Mouse (Mus musculus): Measurements from ENCODE around the gene Arhgap27. TPM values are rescaled to one million over a fixed set of nuclear protein-coding genes. Genes with fewer than 3 reads are reported as not detected.
A peak's percentile ranks its signal among the peaks of the same experiment; 100 is the strongest.
"Not testable (repeated sequence)": the region's sequence is repeated elsewhere in the genome, so short reads cannot be mapped to it uniquely, and the experiment has no call there.

Arhgap27 gene
- polyA plus RNA-seq, 1 experiment from 2014 or later: 2.8 TPM

DNA sequence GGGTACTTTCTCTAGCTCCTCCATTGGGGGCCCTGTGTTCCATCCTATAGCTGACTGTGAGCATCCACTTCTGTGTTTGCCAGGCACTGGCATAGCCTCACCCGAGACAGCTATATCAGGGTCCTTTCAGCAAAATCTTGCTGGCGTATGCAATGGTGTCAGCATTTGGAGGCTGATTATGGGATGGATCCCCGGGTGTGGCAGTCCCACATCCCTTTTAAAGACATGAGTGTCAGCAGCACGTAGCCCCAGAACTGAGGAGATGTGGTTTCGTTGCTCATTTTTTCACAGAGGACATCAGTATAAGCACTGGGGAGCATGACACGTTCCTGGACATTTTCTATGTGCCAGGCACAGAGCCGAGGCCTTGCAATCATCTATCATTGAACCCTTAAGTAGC is 72.7 kb downstream of the Arhgap27 start:
- not testable (repeated sequence) for H3K27ac ChIP-seq (ENCODE audit: low read depth, low read length); H3K4me1 ChIP-seq (ENCODE audit: control insufficient read depth, insufficient read depth, low read length); H3K4me3 ChIP-seq (ENCODE audit: low read depth, low read length); DNase-seq (ENCODE audit: low spot score, missing footprints); ATAC-seq (ENCODE audit: low FRiP score); H3K4me2 ChIP-seq; H3K9ac ChIP-seq (ENCODE audit: low read length); H3K27me3 ChIP-seq (ENCODE audit: control insufficient read depth, insufficient read depth, low read length); H3K9me3 ChIP-seq (ENCODE audit: control insufficient read depth, low read length); H3K36me3 ChIP-seq (ENCODE audit: control insufficient read depth, insufficient read depth, low read length)
- 95% methylated on average over 7 of the region's 7 CpGs for WGBS

GRCm38 (mm10) chr11:103288291-103288963 is 75.1 kb downstream of the Arhgap27 start:
- WGBS: 78% methylated on average over 16 of the region's 16 CpGs
- Histone ChIP-seq H3K4me2 (no peak overlapping the region), H3K9me3 (ENCODE audit: control insufficient read depth, low read length) (no peaks in the 10 kb centered on the region), H3K4me3 (ENCODE audit: low read depth, low read length) (no peak overlapping the region), H3K4me1 (ENCODE audit: control insufficient read depth, insufficient read depth, low read length) (peaks cover 5% of the 10 kb centered on the region), H3K27ac (ENCODE audit: low read depth, low read length) (no peak overlapping the region), H3K27me3 (ENCODE audit: control insufficient read depth, insufficient read depth, low read length) (no peaks in the 10 kb centered on the region), H3K36me3 (ENCODE audit: control insufficient read depth, insufficient read depth, low read length) (no peaks in the 10 kb centered on the region), H3K9ac (ENCODE audit: low read length) (no peak overlapping the region)
- no peak for DNase-seq (ENCODE audit: low spot score, missing footprints)
- ATAC-seq (ENCODE audit: low FRiP score): no peak

- H3K4me3 ChIP-seq (ENCODE audit: low read depth, low read length): no peak overlapping the region
- H3K27me3 ChIP-seq (ENCODE audit: control insufficient read depth, insufficient read depth, low read length): no peaks in the 10 kb centered on the region
- DNase-seq (ENCODE audit: low spot score, missing footprints) (no peak), ATAC-seq (ENCODE audit: low FRiP score) (no peak)
- no peak overlapping the region for H3K4me2 ChIP-seq
- H3K27ac ChIP-seq (ENCODE audit: low read depth, low read length): no peak overlapping the region
- no peaks in the 10 kb centered on the region for H3K36me3 ChIP-seq (ENCODE audit: control insufficient read depth, insufficient read depth, low read length)
- no peak overlapping the region for H3K9ac ChIP-seq (ENCODE audit: low read length)
- no peaks in the 10 kb centered on the region for H3K4me1 ChIP-seq (ENCODE audit: control insufficient read depth, insufficient read depth, low read length)
- H3K9me3 ChIP-seq (ENCODE audit: control insufficient read depth, low read length): no peaks in the 10 kb centered on the region
- WGBS: 89% methylated on average over 5 of the region's 5 CpGs
Measured at GRCm38 (mm10) chr11:103286910-103287309, 76.6 kb downstream of the Arhgap27 start.

GRCm38 (mm10) chr11:103285951-103286350 is 77.5 kb downstream of the Arhgap27 start:
- ATAC-seq (ENCODE audit: low FRiP score): no peak
- Histone ChIP-seq H3K27me3 (ENCODE audit: control insufficient read depth, insufficient read depth, low read length) (no peaks in the 10 kb centered on the region), H3K4me2 (no peak overlapping the region), H3K27ac (ENCODE audit: low read depth, low read length) (no peak overlapping the region), H3K4me3 (ENCODE audit: low read depth, low read length) (no peak overlapping the region), H3K9me3 (ENCODE audit: control insufficient read depth, low read length) (no peaks in the 10 kb centered on the region), H3K9ac (ENCODE audit: low read length) (no peak overlapping the region), H3K36me3 (ENCODE audit: control insufficient read depth, insufficient read depth, low read length) (no peaks in the 10 kb centered on the region), H3K4me1 (ENCODE audit: control insufficient read depth, insufficient read depth, low read length) (no peaks in the 10 kb centered on the region)
- 58% methylated on average over 6 of the region's 6 CpGs for WGBS
- DNase-seq (ENCODE audit: low spot score, missing footprints): peak; percentile 83

GRCm38 (mm10) chr11:103285276-103285675 is 78.2 kb downstream of the Arhgap27 start:
- no peaks in the 10 kb centered on the region for H3K27me3 ChIP-seq (ENCODE audit: control insufficient read depth, insufficient read depth, low read length)
- 84% methylated on average over 10 of the region's 10 CpGs for WGBS
- no peak overlapping the region for H3K27ac ChIP-seq (ENCODE audit: low read depth, low read length)
- no peak overlapping the region for H3K9ac ChIP-seq (ENCODE audit: low read length)
- H3K4me1 ChIP-seq (ENCODE audit: control insufficient read depth, insufficient read depth, low read length): no peaks in the 10 kb centered on the region
- no peak for ATAC-seq (ENCODE audit: low FRiP score)
- H3K36me3 ChIP-seq (ENCODE audit: control insufficient read depth, insufficient read depth, low read length): no peaks in the 10 kb centered on the region
- H3K4me2 ChIP-seq: no peak overlapping the region
- peak; percentile 69 for DNase-seq (ENCODE audit: low spot score, missing footprints)
- H3K9me3 ChIP-seq (ENCODE audit: control insufficient read depth, low read length): no peaks in the 10 kb centered on the region
- H3K4me3 ChIP-seq (ENCODE audit: low read depth, low read length): no peak overlapping the region

DNA sequence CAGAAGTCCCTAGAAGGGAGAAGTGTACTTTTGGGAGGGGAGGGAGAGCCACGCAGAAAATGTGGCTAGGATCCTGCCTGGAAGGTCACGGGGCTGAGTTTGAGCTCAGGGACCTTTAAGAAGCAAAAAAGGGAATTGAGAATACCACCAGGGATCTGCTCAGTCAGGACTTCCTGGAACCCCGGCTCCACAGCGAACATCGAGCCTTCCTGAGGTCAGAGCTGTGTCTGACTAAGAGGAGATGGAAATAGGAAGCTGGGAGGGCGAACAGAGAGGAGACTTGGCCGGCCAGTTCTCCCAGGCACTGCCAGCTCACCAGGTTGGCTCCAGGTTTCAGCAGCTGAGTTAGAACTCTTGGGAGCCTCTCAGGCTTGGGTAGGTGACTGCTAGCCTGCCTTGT is 81.7 kb downstream of the Arhgap27 start:
- H3K27me3 ChIP-seq (ENCODE audit: control insufficient read depth, insufficient read depth, low read length): no peaks in the 10 kb centered on the region
- no peak overlapping the region for H3K4me3 ChIP-seq (ENCODE audit: low read depth, low read length)
- no peaks in the 10 kb centered on the region for H3K4me1 ChIP-seq (ENCODE audit: control insufficient read depth, insufficient read depth, low read length)
- H3K36me3 ChIP-seq (ENCODE audit: control insufficient read depth, insufficient read depth, low read length): no peaks in the 10 kb centered on the region
- no peak overlapping the region for H3K4me2 ChIP-seq
- no peak for DNase-seq (ENCODE audit: low spot score, missing footprints)
- 86% methylated on average over 7 of the region's 7 CpGs for WGBS
- H3K9ac ChIP-seq (ENCODE audit: low read length): no peak overlapping the region
- no peak overlapping the region for H3K27ac ChIP-seq (ENCODE audit: low read depth, low read length)
- no peak for ATAC-seq (ENCODE audit: low FRiP score)
- H3K9me3 ChIP-seq (ENCODE audit: control insufficient read depth, low read length): no peaks in the 10 kb centered on the region

Other genes with a start within 250 kb of the Arhgap27 start
- gene Hexim1, start 247.5 kb downstream of the Arhgap27 start, polyA plus RNA-seq (2014; fragmentation: Nextera tagmentation; extraction: Ambion mirVana): 4.6 and 5.2 TPM in 2 replicates
- gene Hexim2, start 231.3 kb downstream of the Arhgap27 start, polyA plus RNA-seq (2014; fragmentation: Nextera tagmentation; extraction: Ambion mirVana): 5.0 and 6.3 TPM in 2 replicates
- gene Fmnl1, start 192.6 kb downstream of the Arhgap27 start, polyA plus RNA-seq (2014; fragmentation: Nextera tagmentation; extraction: Ambion mirVana): 0.65 and 0.87 TPM in 2 replicates
- 0.12 and 0.14 TPM in 2 replicates for gene 1700023F06Rik, start 155.1 kb downstream of the Arhgap27 start, polyA plus RNA-seq (2014; fragmentation: Nextera tagmentation; extraction: Ambion mirVana)
- gene Spata32, start 145.3 kb downstream of the Arhgap27 start, polyA plus RNA-seq (2014; fragmentation: Nextera tagmentation; extraction: Ambion mirVana): 0.15 TPM in 1 of 2 replicates, not detected in the other
- gene Map3k14, start 96.2 kb downstream of the Arhgap27 start, polyA plus RNA-seq (2014; fragmentation: Nextera tagmentation; extraction: Ambion mirVana): 2.3 and 3.3 TPM in 2 replicates
- 6.4 and 7.6 TPM in 2 replicates for gene Plekhm1, start 49.0 kb upstream of the Arhgap27 start, polyA plus RNA-seq (2014; fragmentation: Nextera tagmentation; extraction: Ambion mirVana)
- not detected in 2 replicates for gene Lrrc37a, start 140.9 kb upstream of the Arhgap27 start, polyA plus RNA-seq (2014; fragmentation: Nextera tagmentation; extraction: Ambion mirVana)

Measured in midbrain, embryonic 11.5 days (tissue).